Mouse (Mus musculus): ENCODE results near the gene Trim25. TPM values are rescaled to one million over a fixed set of nuclear protein-coding genes. Genes with fewer than 3 reads are reported as not detected.
A peak's percentile ranks its signal among the peaks of the same experiment; 100 is the strongest.
"Not testable (repeated sequence)": the region's sequence is repeated elsewhere in the genome, so short reads cannot be mapped to it uniquely, and the experiment has no call there.

Trim25 gene
- polyA plus RNA-seq, 1 experiment from 2014 or later, result 24.2 TPM

DNA sequence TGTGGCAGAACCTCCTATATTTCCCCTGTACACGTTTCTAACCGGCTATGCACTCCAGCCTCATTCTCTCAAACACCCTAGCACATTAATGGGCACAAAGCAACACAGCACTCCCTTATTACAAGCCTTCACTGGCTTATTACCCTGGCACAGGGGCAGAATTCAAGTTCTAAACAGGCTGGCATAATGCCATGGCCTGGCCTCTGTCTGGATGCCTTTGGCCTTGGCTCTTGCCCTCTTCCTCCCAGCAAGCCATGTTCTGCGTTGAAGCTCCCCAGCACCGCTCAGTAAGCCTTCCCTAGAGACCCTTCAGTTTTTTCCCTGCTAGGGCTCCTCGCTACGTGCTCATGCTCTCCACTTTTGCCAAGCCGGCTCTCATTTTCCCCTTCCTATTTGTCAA lies 43.9 kb downstream of the Trim25 start:
- Histone ChIP-seq H3K9ac (ENCODE audit: low read length) (no peak overlapping the region), H3K27me3 (ENCODE audit: control insufficient read depth, insufficient read depth, low read depth, low read length) (no peaks in the 10 kb centered on the region), H3K36me3 (ENCODE audit: control insufficient read depth, insufficient read depth, low read length) (peaks cover 42% of the 10 kb centered on the region), H3K4me1 (replicated peaks; ENCODE audit: control insufficient read depth, insufficient read depth, low read length) (no peaks in the 10 kb centered on the region), H3K9me3 (ENCODE audit: control insufficient read depth, low read length) (no peaks in the 10 kb centered on the region), H3K4me3 (ENCODE audit: low read length) (no peak overlapping the region), H3K4me2 (ENCODE audit: low read depth, low read length) (no peak overlapping the region), H3K27ac (ENCODE audit: low read length) (no peak overlapping the region)
- no peak for ATAC-seq (ENCODE audit: low read depth)
- 91% methylated on average over 7 of the region's 7 CpGs for WGBS

- not testable (repeated sequence) for H3K27me3 ChIP-seq (ENCODE audit: control insufficient read depth, insufficient read depth, low read depth, low read length); H3K9ac ChIP-seq (ENCODE audit: low read length); H3K4me3 ChIP-seq (ENCODE audit: low read length); H3K4me1 ChIP-seq (replicated peaks; ENCODE audit: control insufficient read depth, insufficient read depth, low read length); H3K27ac ChIP-seq (ENCODE audit: low read length); H3K9me3 ChIP-seq (ENCODE audit: control insufficient read depth, low read length); ATAC-seq (ENCODE audit: low read depth); H3K4me2 ChIP-seq (ENCODE audit: low read depth, low read length)
- WGBS, result 97% methylated on average over 3 of the region's 3 CpGs
- H3K36me3 ChIP-seq (ENCODE audit: control insufficient read depth, insufficient read depth, low read length), result peaks cover 39% of the 10 kb centered on the region
These were observed 46.3 kb downstream of the Trim25 start for GRCm38 (mm10) chr11:89045501-89045900.

GRCm38 (mm10) chr11:89046021-89046420 lies 46.8 kb downstream of the Trim25 start:
- H3K36me3 ChIP-seq (ENCODE audit: control insufficient read depth, insufficient read depth, low read length), result peaks cover 36% of the 10 kb centered on the region

GRCm38 (mm10) chr11:89051767-89052166 lies 52.6 kb downstream of the Trim25 start:
- H3K4me1 ChIP-seq (replicated peaks; ENCODE audit: control insufficient read depth, insufficient read depth, low read length), result peaks cover 11% of the 10 kb centered on the region
- H3K9ac ChIP-seq (ENCODE audit: low read length), result no peak overlapping the region
- no peaks in the 10 kb centered on the region for H3K9me3 ChIP-seq (ENCODE audit: control insufficient read depth, low read length)
- H3K4me2 ChIP-seq (ENCODE audit: low read depth, low read length), result no peak overlapping the region
- WGBS, result 83% methylated on average over 6 of the region's 6 CpGs
- no peak overlapping the region for H3K4me3 ChIP-seq (ENCODE audit: low read length)
- H3K27ac ChIP-seq (ENCODE audit: low read length), result no peak overlapping the region
- H3K27me3 ChIP-seq (ENCODE audit: control insufficient read depth, insufficient read depth, low read depth, low read length), result no peaks in the 10 kb centered on the region
- no peak for ATAC-seq (ENCODE audit: low read depth)
- peaks cover 14% of the 10 kb centered on the region for H3K36me3 ChIP-seq (ENCODE audit: control insufficient read depth, insufficient read depth, low read length)

More at GRCm38 (mm10) chr11:89046021-89046420, 46.8 kb downstream of the Trim25 start:
- H3K4me3 ChIP-seq (ENCODE audit: low read length), result no peak overlapping the region
- no peak for ATAC-seq (ENCODE audit: low read depth)
- no peak overlapping the region for H3K9ac ChIP-seq (ENCODE audit: low read length)
- WGBS, result 90% methylated on average over 3 of the region's 3 CpGs
- no peaks in the 10 kb centered on the region for H3K27me3 ChIP-seq (ENCODE audit: control insufficient read depth, insufficient read depth, low read depth, low read length)
- no peak overlapping the region for H3K4me2 ChIP-seq (ENCODE audit: low read depth, low read length)
- no peaks in the 10 kb centered on the region for H3K9me3 ChIP-seq (ENCODE audit: control insufficient read depth, low read length)
- no peak overlapping the region for H3K27ac ChIP-seq (ENCODE audit: low read length)
- no peaks in the 10 kb centered on the region for H3K4me1 ChIP-seq (replicated peaks; ENCODE audit: control insufficient read depth, insufficient read depth, low read length)

DNA sequence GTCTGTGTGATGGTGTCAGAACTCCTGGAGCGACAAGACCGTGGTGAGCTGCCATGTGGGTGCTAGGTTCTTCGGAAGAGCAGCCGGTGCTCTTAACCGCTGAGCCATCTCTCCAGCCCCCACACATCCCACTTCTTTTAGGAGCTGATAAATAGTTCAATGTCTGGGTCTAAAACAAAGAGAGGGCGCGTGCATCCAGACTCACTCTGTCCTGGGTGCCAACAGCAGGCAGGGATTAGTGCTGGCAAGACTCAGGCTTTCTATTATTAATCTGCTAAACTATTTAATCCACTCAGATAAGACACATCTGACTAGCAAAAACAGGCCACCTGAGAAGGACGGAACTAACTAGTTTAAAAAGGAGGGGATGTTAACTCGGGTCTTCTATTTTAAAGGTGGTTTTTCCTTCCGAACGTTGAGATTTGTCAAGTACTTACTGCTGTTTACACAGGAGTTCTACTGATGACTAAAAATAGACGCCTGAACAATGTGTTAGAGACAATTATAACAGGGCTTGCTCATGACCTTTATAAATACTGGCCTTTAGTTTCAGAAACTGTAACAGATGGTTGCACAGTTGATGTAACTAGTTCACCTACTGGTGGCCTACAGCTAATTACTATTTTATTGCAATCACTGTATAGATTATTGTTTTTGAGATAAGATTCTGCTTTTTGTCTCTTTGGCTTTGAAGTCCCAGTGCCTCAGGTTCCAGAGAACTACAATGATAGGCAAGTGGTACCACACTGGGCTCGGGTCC lies 56.9 kb downstream of the Trim25 start:
- Histone ChIP-seq H3K9ac (ENCODE audit: low read length) (no peak overlapping the region), H3K36me3 (ENCODE audit: control insufficient read depth, insufficient read depth, low read length) (peaks cover 3% of the 10 kb centered on the region; the same call in 1 of the 2 replicates), H3K27ac (ENCODE audit: low read length) (no peak overlapping the region), H3K4me1 (replicated peaks; ENCODE audit: control insufficient read depth, insufficient read depth, low read length) (peaks cover 26% of the 10 kb centered on the region), H3K4me3 (ENCODE audit: low read length) (no peak overlapping the region), H3K27me3 (ENCODE audit: control insufficient read depth, insufficient read depth, low read depth, low read length) (no peaks in the 10 kb centered on the region), H3K9me3 (ENCODE audit: control insufficient read depth, low read length) (no peaks in the 10 kb centered on the region), H3K4me2 (ENCODE audit: low read depth, low read length) (no peak overlapping the region)
- WGBS, result 56% methylated on average over 13 of the region's 13 CpGs
- no peak for ATAC-seq (ENCODE audit: low read depth)

GRCm38 (mm10) chr11:89058515-89059270 lies 59.5 kb downstream of the Trim25 start:
- 64% methylated on average over 11 of the region's 11 CpGs for WGBS
- no peak overlapping the region for H3K27ac ChIP-seq (ENCODE audit: low read length)
- H3K4me2 ChIP-seq (ENCODE audit: low read depth, low read length), result peak overlapping the region; percentile 92
- no peak for ATAC-seq (ENCODE audit: low read depth)
- peaks cover 3% of the 10 kb centered on the region; the same call in 1 of the 2 replicates for H3K36me3 ChIP-seq (ENCODE audit: control insufficient read depth, insufficient read depth, low read length)
- no peaks in the 10 kb centered on the region for H3K9me3 ChIP-seq (ENCODE audit: control insufficient read depth, low read length)
- no peaks in the 10 kb centered on the region for H3K27me3 ChIP-seq (ENCODE audit: control insufficient read depth, insufficient read depth, low read depth, low read length)
- H3K4me3 ChIP-seq (ENCODE audit: low read length), result peak overlapping the region; percentile 90
- H3K9ac ChIP-seq (ENCODE audit: low read length), result 0 out of 2 replicates have a peak overlapping the region, but pooled peaks have one; percentile 38
- peaks cover 26% of the 10 kb centered on the region for H3K4me1 ChIP-seq (replicated peaks; ENCODE audit: control insufficient read depth, insufficient read depth, low read length)

DNA sequence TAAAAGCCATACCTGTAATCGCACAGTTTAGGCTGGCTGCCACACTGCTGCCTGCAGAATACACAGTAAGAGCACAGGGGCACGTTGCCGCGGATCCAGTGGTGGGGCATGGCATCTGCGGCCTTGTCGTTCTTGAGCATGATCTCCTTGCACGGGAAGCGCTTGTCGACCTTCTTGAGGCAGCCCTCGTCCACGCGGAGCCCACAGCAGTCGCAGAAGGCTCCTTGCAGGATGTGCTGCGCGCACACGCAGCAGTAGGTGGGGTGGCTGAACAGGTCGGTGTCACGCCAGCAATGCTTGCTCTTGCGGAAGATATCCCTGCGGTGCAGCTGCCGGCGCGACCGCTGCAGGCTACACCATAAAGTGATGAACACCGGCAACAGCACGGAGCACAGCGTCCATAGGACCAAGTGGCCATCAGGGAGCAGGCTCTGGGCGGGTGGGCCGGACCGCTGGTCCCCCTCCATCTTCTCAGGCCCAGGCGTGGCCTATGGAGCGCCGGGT lies 60.8 kb downstream of the Trim25 start:
- peak overlapping the region; percentile 79 for H3K27ac ChIP-seq (ENCODE audit: low read length)
- WGBS, result under 1% methylated on average over 32 of the region's 33 CpGs
- peak overlapping the region; percentile 90 for H3K4me3 ChIP-seq (ENCODE audit: low read length)
- peak overlapping the region; percentile 84 for H3K9ac ChIP-seq (ENCODE audit: low read length)
- peaks cover 26% of the 10 kb centered on the region for H3K4me1 ChIP-seq (replicated peaks; ENCODE audit: control insufficient read depth, insufficient read depth, low read length)
- peaks cover under 1% of the 10 kb centered on the region; the same call in 1 of the 2 replicates for H3K36me3 ChIP-seq (ENCODE audit: control insufficient read depth, insufficient read depth, low read length)
- H3K27me3 ChIP-seq (ENCODE audit: control insufficient read depth, insufficient read depth, low read depth, low read length), result no peaks in the 10 kb centered on the region
- peak overlapping the region; percentile 92 for H3K4me2 ChIP-seq (ENCODE audit: low read depth, low read length)
- peak; percentile 69 for ATAC-seq (ENCODE audit: low read depth)
- H3K9me3 ChIP-seq (ENCODE audit: control insufficient read depth, low read length), result no peaks in the 10 kb centered on the region

- Histone ChIP-seq H3K9ac (ENCODE audit: low read length) (peak overlapping the region; percentile 84), H3K4me1 (replicated peaks; ENCODE audit: control insufficient read depth, insufficient read depth, low read length) (peaks cover 26% of the 10 kb centered on the region), H3K4me3 (ENCODE audit: low read length) (peak overlapping the region; percentile 90), H3K36me3 (ENCODE audit: control insufficient read depth, insufficient read depth, low read length) (no peaks in the 10 kb centered on the region), H3K9me3 (ENCODE audit: control insufficient read depth, low read length) (no peaks in the 10 kb centered on the region), H3K4me2 (ENCODE audit: low read depth, low read length) (peak overlapping the region; percentile 92), H3K27ac (ENCODE audit: low read length) (peak overlapping the region; percentile 79), H3K27me3 (ENCODE audit: control insufficient read depth, insufficient read depth, low read depth, low read length) (no peaks in the 10 kb centered on the region)
- peak; percentile 95 for ATAC-seq (ENCODE audit: low read depth)
- WGBS, result under 1% methylated on average over 60 of the region's 63 CpGs
These were observed 61.4 kb downstream of the Trim25 start for GRCm38 (mm10) chr11:89060423-89061089.

- Histone ChIP-seq H3K4me2 (ENCODE audit: low read depth, low read length) (no peak overlapping the region), H3K4me1 (replicated peaks; ENCODE audit: control insufficient read depth, insufficient read depth, low read length) (peaks cover 19% of the 10 kb centered on the region), H3K9ac (ENCODE audit: low read length) (no peak overlapping the region), H3K27me3 (ENCODE audit: control insufficient read depth, insufficient read depth, low read depth, low read length) (no peaks in the 10 kb centered on the region), H3K9me3 (ENCODE audit: control insufficient read depth, low read length) (no peaks in the 10 kb centered on the region), H3K27ac (ENCODE audit: low read length) (no peak overlapping the region), H3K36me3 (ENCODE audit: control insufficient read depth, insufficient read depth, low read length) (no peaks in the 10 kb centered on the region), H3K4me3 (ENCODE audit: low read length) (no peak overlapping the region)
- no peak for ATAC-seq (ENCODE audit: low read depth)
- 68% methylated on average over 7 of the region's 7 CpGs for WGBS
These were observed 62.2 kb downstream of the Trim25 start for GRCm38 (mm10) chr11:89061362-89061761.

Measured in lung, embryonic 16.5 days (tissue).